Mouse (Mus musculus) myocyte (in vitro differentiated cells): Measurements from ENCODE around the gene Hnrnpr. TPM values are rescaled to one million over a fixed set of nuclear protein-coding genes. Genes with fewer than 3 reads are reported as not detected.

Experiments
- H3K27me3 ChIP-seq: one replicate; pipeline ENCODE4 v1.6.1; 2011; ENCODE audit not compliant: control insufficient read depth, insufficient read depth, insufficient read length
- H3K36me3 ChIP-seq: one replicate; pipeline ENCODE4 v1.6.1; 2011; ENCODE audit not compliant: control insufficient read depth, insufficient read depth
- H3K4me2 ChIP-seq: one replicate; pipeline ENCODE4 v1.6.1; 2011; ENCODE audit warnings: low read depth, control low read depth
- H3K4me3 ChIP-seq: one replicate; pipeline ENCODE4 v1.5.1; 2011; ENCODE audit warnings: mild to moderate bottlenecking, control low read depth, moderate library complexity
- H3K79me2 ChIP-seq: one replicate; pipeline ENCODE4 v1.6.1; 2011; ENCODE audit not compliant: control insufficient read depth, insufficient read depth
- H3ac ChIP-seq: one replicate; pipeline ENCODE4 v1.6.1; 2011; ENCODE audit not compliant: control insufficient read depth, insufficient read length
- CEBPB ChIP-seq: IDR thresholded peaks from 2 replicates; pipeline ENCODE4 v1.6.1; 2011; ENCODE audit warnings: mild to moderate bottlenecking, moderate library complexity; ENCODE audit not compliant: poor library complexity, insufficient read depth, severe bottlenecking
- E2F4 ChIP-seq: IDR thresholded peaks from one replicate; pipeline ENCODE4 v1.6.1; 2011; ENCODE audit warnings: mild to moderate bottlenecking, control low read depth, moderate library complexity; ENCODE audit not compliant: insufficient read depth
- MAX ChIP-seq: IDR thresholded peaks from one replicate; pipeline ENCODE4 v1.6.1; 2011; ENCODE audit warnings: low read depth, mild to moderate bottlenecking, control low read depth
- MYOD1 ChIP-seq, 3 experiments: IDR thresholded peaks; one replicate each; pipeline ENCODE4 v1.6.1; 2011; ENCODE audit warnings: control low read depth in 2 of 3, low read depth in 2 of 3, mild to moderate bottlenecking in 2 of 3, moderate library complexity in 1 of 3; ENCODE audit not compliant: insufficient read length in 2 of 3, control insufficient read depth in 1 of 3
- MYOG ChIP-seq, 3 experiments: IDR thresholded peaks; one replicate each; pipeline ENCODE4 v1.6.1; 2011; ENCODE audit warnings: control low read depth in 2 of 3, low read depth in 2 of 3, mild to moderate bottlenecking in 2 of 3; ENCODE audit not compliant: insufficient read length in 2 of 3, control insufficient read depth in 1 of 3, insufficient read depth in 1 of 3
- POLR2A ChIP-seq: IDR thresholded peaks from one replicate; pipeline ENCODE4 v1.6.1; 2011; ENCODE audit warnings: low read depth, mild to moderate bottlenecking, control low read depth, moderate library complexity; ENCODE audit not compliant: insufficient read length
- POLR2AphosphoS2 ChIP-seq: IDR thresholded peaks from one replicate; pipeline ENCODE4 v1.6.1; 2011; ENCODE audit warnings: low read depth, control low read depth; ENCODE audit not compliant: insufficient read length
- REST ChIP-seq: IDR thresholded peaks from one replicate; pipeline ENCODE4 v1.6.1; 2011; ENCODE audit warnings: mild to moderate bottlenecking, control low read depth, moderate library complexity; ENCODE audit not compliant: insufficient read depth, insufficient read length
- SRF ChIP-seq: IDR thresholded peaks from one replicate; pipeline ENCODE4 v1.6.1; 2011; ENCODE audit warnings: low read depth; ENCODE audit not compliant: control insufficient read depth, insufficient read length
- TCF12 ChIP-seq: IDR thresholded peaks from one replicate; pipeline ENCODE4 v1.6.1; 2011; ENCODE audit warnings: mild to moderate bottlenecking, control low read depth; ENCODE audit not compliant: poor library complexity, insufficient read depth, severe bottlenecking
- TCF3 ChIP-seq: IDR thresholded peaks from one replicate; pipeline ENCODE4 v1.6.1; 2011; ENCODE audit warnings: low read depth, control low read depth; ENCODE audit not compliant: insufficient read length
- USF1 ChIP-seq: IDR thresholded peaks from one replicate; pipeline ENCODE4 v1.6.1; 2011; ENCODE audit warnings: low read depth, mild to moderate bottlenecking, control low read depth, moderate library complexity
- polyA plus RNA-seq: library from polyadenylated mRNA; unstranded; fragments of >200 nt; fragmentation: generic; extraction: Trizol; gene quantifications from one replicate; pipeline ENCODE4 v1.2.1, GENCODE M21; 2012; ENCODE audit warnings: missing spikeins

Hnrnpr gene
- polyA plus RNA-seq, 1 experiment, result 25.1 TPM

DNA sequence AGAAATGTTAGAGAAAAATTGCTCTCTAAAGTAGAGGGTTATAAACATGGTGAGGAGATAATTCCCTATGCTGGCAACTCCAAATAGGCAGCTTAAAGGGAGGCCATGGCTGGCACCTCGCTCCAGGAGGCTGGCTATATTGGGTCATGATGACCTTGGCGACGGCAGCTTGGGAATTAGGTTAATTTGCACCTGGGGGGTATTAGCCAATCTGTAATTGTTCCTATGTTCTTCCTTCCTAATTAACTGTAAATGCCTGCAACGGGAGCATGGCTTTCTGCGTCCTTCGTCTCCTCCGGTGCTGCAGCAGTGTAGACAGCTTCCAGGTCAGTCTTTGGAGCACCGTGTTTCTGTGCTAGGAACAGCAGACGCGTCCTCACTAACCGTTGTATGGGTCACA, 76.5 kb downstream of the Hnrnpr start:
- Histone ChIP-seq H3K36me3 (no peaks in the 10 kb centered on the region), H3K27me3 (peaks cover 6% of the 10 kb centered on the region), H3K79me2 (no peaks in the 10 kb centered on the region), H3K4me3 (no peak overlapping the region), H3ac (no peak overlapping the region), H3K4me2 (no peak overlapping the region)
- no peak for TF ChIP-seq CEBPB
- no peak for TF ChIP-seq POLR2AphosphoS2
- TF ChIP-seq MYOG (IDR thresholded peaks at IDR 0.05; ENCODE audit: control insufficient read depth in 1 of 3, insufficient read depth in 1 of 3, insufficient read length in 2 of 3, low read depth in 2 of 3), result no peak
- TF ChIP-seq E2F4, result no peak
- TF ChIP-seq POLR2A, result no peak
- no peak for TF ChIP-seq USF1
- TF ChIP-seq REST, result no peak

DNA sequence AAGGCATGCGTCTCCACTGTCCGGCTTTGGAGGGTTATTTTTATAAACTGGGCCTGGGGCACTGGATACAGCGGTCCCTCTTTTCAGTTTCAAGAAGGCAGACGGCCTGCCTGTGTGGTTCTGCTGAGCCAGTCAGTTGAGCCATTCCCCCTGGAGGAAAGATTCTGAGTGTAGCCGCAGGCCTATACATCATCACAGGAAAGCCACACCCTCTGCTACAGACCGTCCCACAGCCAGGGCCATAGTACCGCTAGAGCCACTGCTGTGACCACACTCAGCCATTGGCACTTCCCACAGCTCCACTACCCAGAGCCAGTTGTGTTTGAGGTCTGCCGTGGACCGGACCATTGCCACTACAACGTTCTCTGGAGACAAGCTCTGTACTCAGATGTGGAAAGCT, 91.1 kb downstream of the Hnrnpr start:
- Histone ChIP-seq H3K79me2 (no peaks in the 10 kb centered on the region), H3K4me2 (no peak overlapping the region), H3K27me3 (no peaks in the 10 kb centered on the region), H3K36me3 (no peaks in the 10 kb centered on the region), H3K4me3 (no peak overlapping the region), H3ac (no peak overlapping the region)
- no peak for TF ChIP-seq MYOD1 (IDR thresholded peaks at IDR 0.05; ENCODE audit: control insufficient read depth in 1 of 3, insufficient read length in 2 of 3, low read depth in 2 of 3)
- TF ChIP-seq USF1, result no peak
- TF ChIP-seq MYOG (IDR thresholded peaks at IDR 0.05; ENCODE audit: control insufficient read depth in 1 of 3, insufficient read depth in 1 of 3, insufficient read length in 2 of 3, low read depth in 2 of 3), result no peak
- TF ChIP-seq POLR2AphosphoS2, result no peak
- TF ChIP-seq REST, result no peak
- TF ChIP-seq POLR2A, result no peak
- TF ChIP-seq TCF3, result no peak
- no peak for TF ChIP-seq SRF
- TF ChIP-seq E2F4, result no peak
- no peak for TF ChIP-seq TCF12
- TF ChIP-seq MAX, result no peak
- no peak for TF ChIP-seq CEBPB

DNA sequence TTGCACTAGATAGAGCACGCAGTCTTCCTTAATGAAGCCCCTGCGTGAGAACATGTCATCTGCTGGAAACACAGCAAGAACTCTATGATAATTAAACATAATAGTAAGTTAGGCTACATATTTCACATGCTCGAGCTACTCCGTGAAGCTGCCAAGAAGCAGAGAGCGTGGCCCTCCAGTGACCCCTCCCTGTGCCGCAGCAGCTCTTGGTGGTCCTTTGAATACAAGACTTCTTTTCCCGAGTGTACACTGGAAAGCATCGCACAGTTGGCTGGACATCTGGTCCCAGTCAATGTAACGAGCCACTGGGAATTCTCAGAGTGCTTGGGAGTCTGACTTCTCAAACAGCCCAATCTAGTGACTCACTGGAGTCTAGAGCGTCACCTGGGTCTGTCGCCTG, 97.1 kb downstream of the Hnrnpr start:
- no peaks in the 10 kb centered on the region for H3K27me3 ChIP-seq
- TF ChIP-seq MAX, result no peak
- TF ChIP-seq SRF, result no peak
- no peak for TF ChIP-seq E2F4
- TF ChIP-seq CEBPB, result no peak
- no peak for TF ChIP-seq MYOD1 (IDR thresholded peaks at IDR 0.05; ENCODE audit: control insufficient read depth in 1 of 3, insufficient read length in 2 of 3, low read depth in 2 of 3)
- no peak for TF ChIP-seq TCF3
- no peak for TF ChIP-seq REST
- no peak for TF ChIP-seq POLR2AphosphoS2
- TF ChIP-seq MYOG (IDR thresholded peaks at IDR 0.05; ENCODE audit: control insufficient read depth in 1 of 3, insufficient read depth in 1 of 3, insufficient read length in 2 of 3, low read depth in 2 of 3), result no peak
- no peak for TF ChIP-seq POLR2A
- TF ChIP-seq TCF12, result no peak
- no peak for TF ChIP-seq USF1
- H3K79me2 ChIP-seq, result no peaks in the 10 kb centered on the region
- no peak overlapping the region for H3ac ChIP-seq
- H3K4me3 ChIP-seq, result no peak overlapping the region
- no peaks in the 10 kb centered on the region for H3K36me3 ChIP-seq
- H3K4me2 ChIP-seq, result no peak overlapping the region

Other genes starting within 250 kb of the Hnrnpr start
- 15.2 TPM for gene Id3, start 167.4 kb upstream of the Hnrnpr start, polyA plus RNA-seq
- 56.3 TPM for gene E2f2, start 138.5 kb upstream of the Hnrnpr start, polyA plus RNA-seq
- gene Asap3, start 104.6 kb upstream of the Hnrnpr start, polyA plus RNA-seq, result 3.9 TPM
- gene Tcea3, start 63.2 kb upstream of the Hnrnpr start, polyA plus RNA-seq, result 5.5 TPM
- 9.4 TPM for gene Zfp46, start 26.3 kb upstream of the Hnrnpr start, polyA plus RNA-seq
- 0.11 TPM for gene Htr1d, start 112.6 kb downstream of the Hnrnpr start, polyA plus RNA-seq
- gene 6030445D17Rik, start 151.3 kb downstream of the Hnrnpr start, polyA plus RNA-seq, result 0.46 TPM
- gene Luzp1, start 158.8 kb downstream of the Hnrnpr start, polyA plus RNA-seq, result 12.5 TPM